Mouse (Mus musculus) midbrain, embryonic 14.5 days (tissue): ENCODE data around the gene Ehf. TPM values are rescaled to one million over a fixed set of nuclear protein-coding genes. Genes with fewer than 3 reads are reported as not detected.

Experiments
- ATAC-seq: fragments of 200-750 bp; cut with Nextera tagmentation; 2 replicates; pipeline ENCODE4 v1.8.0; 2017; ENCODE audit warnings: moderate number of reproducible peaks, moderate library complexity; ENCODE audit not compliant: low FRiP score, low TSS enrichment
- DNase-seq: peaks from one replicate; pipeline ENCODE4 v3.0.0-alpha.2; 2015
- H3K27ac ChIP-seq: fragments of 300-500 bp; sonication (generic); replicated peaks from 2 replicates; pipeline ENCODE4 v1.5.1; 2014; ENCODE audit warnings: mild to moderate bottlenecking, low read depth, low read length, moderate library complexity
- H3K27me3 ChIP-seq: fragments of 300-500 bp; sonication (generic); 2 replicates; pipeline ENCODE4 v1.6.1; 2014; ENCODE audit warnings: low read length, control low read depth, mixed read lengths; ENCODE audit not compliant: control insufficient read depth, insufficient read depth
- H3K36me3 ChIP-seq: fragments of 300-500 bp; sonication (generic); 2 replicates; pipeline ENCODE4 v1.6.1; 2014; ENCODE audit warnings: low read length, control low read depth; ENCODE audit not compliant: control insufficient read depth, insufficient read depth
- H3K4me1 ChIP-seq: fragments of 300-500 bp; sonication (generic); 2 replicates; pipeline ENCODE4 v1.6.1; 2014; ENCODE audit warnings: mild to moderate bottlenecking, antibody characterized with exemption, low read length, control low read depth; ENCODE audit not compliant: control insufficient read depth, insufficient read depth
- H3K4me2 ChIP-seq: fragments of 300-500 bp; sonication (generic); 2 replicates; pipeline ENCODE4 v1.6.1; 2014; ENCODE audit warnings: mild to moderate bottlenecking, low read length, moderate library complexity
- H3K4me3 ChIP-seq: fragments of 300-500 bp; sonication (generic); replicated peaks from 2 replicates; pipeline ENCODE4 v1.5.1; 2014; ENCODE audit warnings: low read depth, low read length
- H3K9ac ChIP-seq: fragments of 300-500 bp; sonication (generic); replicated peaks from 2 replicates; pipeline ENCODE4 v1.6.1; 2014; ENCODE audit warnings: mild to moderate bottlenecking, low read length, moderate library complexity
- H3K9me3 ChIP-seq: fragments of 300-500 bp; sonication (generic); 2 replicates; pipeline ENCODE4 v1.6.1; 2016; ENCODE audit warnings: low read length, control low read depth, mixed read lengths; ENCODE audit not compliant: control insufficient read depth
- WGBS: fragments of 180-500 bp; shearing (Covaris S2); extraction: QIAGEN DNeasy Blood & Tissue Kit; methylation state at CpG from one replicate; pipeline ENCODE4 v1.1.7; 2014; 5-methylcytosine and 5-hydroxymethylcytosine counted together
- polyA plus RNA-seq: library from polyadenylated mRNA; unstranded; fragments of >200 nt; fragmentation: Nextera tagmentation; extraction: Ambion mirVana; gene quantifications from 2 replicates; pipeline ENCODE4 v1.2.1, GENCODE M21; 2014

The Ehf gene
- polyA plus RNA-seq, 1 experiment from 2014 or later, result not detected

DNA sequence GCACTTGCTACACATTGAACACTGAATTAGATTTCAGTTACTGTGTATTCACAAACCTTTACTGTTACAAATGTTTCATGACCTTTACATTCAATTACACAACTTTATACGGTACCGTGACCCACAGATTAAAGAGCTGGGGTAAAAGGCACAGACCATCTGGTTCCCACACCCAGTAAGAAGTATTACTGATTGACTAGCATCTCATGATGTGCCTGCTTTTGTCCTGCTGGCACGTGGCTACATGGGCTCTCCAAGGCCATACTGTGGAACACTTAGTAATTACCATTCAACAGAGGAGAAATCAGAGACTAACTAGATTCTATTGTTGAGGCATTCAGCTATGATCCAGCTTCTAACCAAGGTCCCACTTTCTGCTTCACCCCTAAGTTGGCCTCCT is 32.9 kb upstream of the Ehf start:
- no peaks in the 10 kb centered on the region for H3K36me3 ChIP-seq
- 81% methylated on average over 3 of the region's 3 CpGs for WGBS

DNA sequence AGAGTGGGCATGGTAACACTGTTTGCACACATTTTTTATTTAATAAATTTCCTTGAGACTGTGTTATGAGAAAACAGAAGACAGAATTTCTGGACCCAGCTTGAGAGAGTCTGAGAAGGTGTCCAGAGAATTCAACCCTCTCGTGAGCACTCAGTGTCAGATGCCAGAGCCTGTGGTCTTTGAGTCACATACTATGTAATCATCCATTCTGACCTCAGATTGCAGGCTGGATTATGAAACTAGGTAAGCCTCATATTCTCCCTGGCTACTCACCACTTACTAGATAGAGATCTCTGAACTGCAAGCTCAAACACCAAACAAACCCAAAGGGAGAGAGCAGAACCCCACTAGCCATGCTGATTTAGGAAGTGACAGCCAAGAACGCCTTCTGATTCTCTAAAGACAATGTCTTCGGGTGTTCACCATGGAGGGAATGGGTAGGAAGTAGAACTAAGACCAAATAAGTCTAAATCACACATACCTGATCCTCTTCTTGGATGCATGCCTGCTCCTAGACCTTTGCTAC is 28.7 kb upstream of the Ehf start:
- WGBS, result 85% methylated on average over 3 of the region's 3 CpGs
- no peak overlapping the region for H3K9ac ChIP-seq
- no peaks in the 10 kb centered on the region for H3K9me3 ChIP-seq
- H3K27ac ChIP-seq, result no peak overlapping the region
- ATAC-seq (no peak), DNase-seq (no peak)
- no peaks in the 10 kb centered on the region for H3K36me3 ChIP-seq
- H3K4me2 ChIP-seq, result no peak overlapping the region
- no peak overlapping the region for H3K4me3 ChIP-seq
- H3K27me3 ChIP-seq, result no peaks in the 10 kb centered on the region
- H3K4me1 ChIP-seq, result no peaks in the 10 kb centered on the region

More for the DNA sequence above, 32.9 kb upstream of the Ehf start:
- DNase-seq, result no peak
- H3K4me3 ChIP-seq, result no peak overlapping the region
- H3K4me2 ChIP-seq, result no peak overlapping the region
- no peak overlapping the region for H3K27ac ChIP-seq
- ATAC-seq, result no peak
- H3K4me1 ChIP-seq, result no peaks in the 10 kb centered on the region
- no peaks in the 10 kb centered on the region for H3K9me3 ChIP-seq
- no peaks in the 10 kb centered on the region for H3K27me3 ChIP-seq
- H3K9ac ChIP-seq, result no peak overlapping the region

DNA sequence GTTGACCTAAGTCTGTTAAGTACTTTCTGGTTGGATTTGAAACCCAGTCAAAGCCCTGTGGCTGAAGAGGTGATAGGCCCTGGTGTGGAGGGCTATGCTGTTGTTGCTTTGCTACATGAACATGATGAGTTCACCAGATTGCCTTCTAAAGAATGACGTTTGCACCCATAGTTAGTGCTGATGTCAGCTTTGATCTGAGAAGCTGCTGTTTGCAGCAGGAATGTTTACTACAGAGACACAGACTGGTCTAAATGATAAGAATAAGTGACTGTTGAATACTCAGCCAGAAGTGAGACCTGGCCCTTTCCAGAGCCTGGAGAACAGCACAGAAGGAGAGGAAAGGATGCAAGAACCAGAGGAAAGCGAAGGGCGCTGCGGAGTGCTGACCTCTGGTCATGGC is 25.7 kb upstream of the Ehf start:
- ATAC-seq (no peak), DNase-seq (no peak)
- Histone ChIP-seq H3K36me3 (no peaks in the 10 kb centered on the region), H3K27ac (no peak overlapping the region), H3K4me2 (no peak overlapping the region), H3K9ac (no peak overlapping the region), H3K4me1 (no peaks in the 10 kb centered on the region), H3K9me3 (no peaks in the 10 kb centered on the region), H3K4me3 (no peak overlapping the region), H3K27me3 (no peaks in the 10 kb centered on the region)
- 94% methylated on average over 4 of the region's 4 CpGs for whole genome bisulfite sequencing

DNA sequence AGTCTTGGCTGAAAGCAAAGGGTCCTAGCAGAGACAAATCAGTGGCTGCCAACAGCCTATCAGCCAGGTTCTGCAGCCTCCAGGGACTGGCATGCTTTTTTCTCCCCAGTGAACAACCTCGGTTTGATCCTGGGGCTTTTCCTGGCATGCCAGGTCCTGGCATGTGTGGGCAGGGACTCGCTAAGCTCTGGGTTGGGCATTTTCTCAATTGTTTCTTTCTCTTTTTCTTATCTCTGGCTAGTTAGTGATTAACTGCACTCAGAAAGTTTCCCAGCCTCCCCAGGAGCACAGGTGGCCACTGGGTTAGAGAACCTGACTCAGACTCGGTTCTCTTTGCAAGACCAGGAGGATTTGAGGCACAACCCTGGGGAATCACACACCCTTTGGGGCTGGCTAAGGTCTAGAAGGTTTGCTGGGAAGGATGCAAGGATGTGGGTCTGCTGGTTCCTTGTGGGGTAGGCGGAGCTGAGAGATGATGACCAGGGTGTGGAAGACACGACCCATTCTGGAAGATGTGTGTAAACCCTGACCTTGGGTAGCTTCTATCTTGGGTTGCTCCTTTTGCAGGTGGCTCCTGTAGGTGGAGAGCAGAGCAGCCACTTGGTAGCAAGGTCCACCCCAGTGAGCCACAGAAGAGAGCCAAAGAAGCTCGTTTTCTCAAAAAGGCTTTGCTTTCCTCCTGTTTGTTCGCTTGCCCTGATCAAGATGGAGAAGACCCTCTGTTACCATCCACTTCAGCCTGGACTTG is 22.4 kb upstream of the Ehf start:
- Histone ChIP-seq H3K9ac (no peak overlapping the region), H3K27ac (no peak overlapping the region), H3K4me2 (no peak overlapping the region), H3K27me3 (no peaks in the 10 kb centered on the region), H3K36me3 (no peaks in the 10 kb centered on the region), H3K4me3 (no peak overlapping the region), H3K9me3 (no peaks in the 10 kb centered on the region), H3K4me1 (no peaks in the 10 kb centered on the region)
- ATAC-seq (no peak), DNase-seq (no peak)
- WGBS, result 89% methylated on average over 7 of the region's 7 CpGs

DNA sequence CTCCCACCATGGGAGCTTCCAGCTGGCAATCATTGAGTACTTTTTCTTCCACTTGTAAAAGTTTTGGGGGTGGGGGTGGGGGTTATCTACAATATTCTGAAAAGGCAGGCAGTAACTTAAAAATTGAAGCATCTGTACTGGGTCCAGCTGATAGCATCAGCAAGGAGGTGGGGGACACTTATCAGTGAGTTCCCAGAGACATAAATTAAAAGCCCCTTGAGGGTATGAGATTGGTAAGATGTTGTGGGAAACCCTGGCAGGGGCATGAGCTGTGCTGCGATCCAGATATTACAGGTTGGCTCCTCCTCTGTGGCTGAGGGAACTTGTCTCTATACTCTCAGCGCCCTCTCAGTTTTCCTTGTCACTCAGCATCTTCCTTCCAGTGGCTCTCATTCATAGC is 21.2 kb upstream of the Ehf start:
- Histone ChIP-seq H3K4me3 (no peak overlapping the region), H3K27me3 (no peaks in the 10 kb centered on the region), H3K4me1 (no peaks in the 10 kb centered on the region), H3K9me3 (no peaks in the 10 kb centered on the region), H3K9ac (no peak overlapping the region), H3K4me2 (no peak overlapping the region), H3K27ac (no peak overlapping the region), H3K36me3 (no peaks in the 10 kb centered on the region)
- DNase-seq (no peak), ATAC-seq (no peak)
- WGBS, result 95% methylated on average over 2 of the region's 2 CpGs

DNA sequence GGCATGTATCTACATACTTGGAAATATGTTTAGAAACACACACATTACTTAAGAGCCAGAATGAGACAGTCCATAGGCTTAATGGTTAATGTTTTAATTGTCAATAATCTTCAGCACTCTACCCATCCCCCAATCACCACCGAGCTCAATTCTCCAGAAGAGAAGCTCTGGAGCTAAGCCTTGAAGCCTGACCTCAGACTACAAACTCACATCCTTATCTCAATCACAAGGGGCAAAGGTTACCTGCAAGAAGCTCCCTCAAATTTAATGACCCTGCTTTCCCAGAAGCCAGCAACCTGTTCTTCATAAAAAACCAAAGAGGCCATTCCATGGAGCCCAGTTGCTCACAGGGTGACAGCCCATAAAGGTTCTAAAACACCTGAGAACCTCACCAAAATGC is 19.1 kb upstream of the Ehf start:
- Histone ChIP-seq H3K36me3 (no peaks in the 10 kb centered on the region), H3K9me3 (no peaks in the 10 kb centered on the region), H3K4me3 (no peak overlapping the region), H3K4me2 (no peak overlapping the region), H3K27ac (no peak overlapping the region), H3K9ac (no peak overlapping the region), H3K4me1 (no peaks in the 10 kb centered on the region), H3K27me3 (no peaks in the 10 kb centered on the region)
- DNase-seq (no peak), ATAC-seq (no peak)
- 84% methylated on average over 1 of the region's 1 CpGs for WGBS

DNA sequence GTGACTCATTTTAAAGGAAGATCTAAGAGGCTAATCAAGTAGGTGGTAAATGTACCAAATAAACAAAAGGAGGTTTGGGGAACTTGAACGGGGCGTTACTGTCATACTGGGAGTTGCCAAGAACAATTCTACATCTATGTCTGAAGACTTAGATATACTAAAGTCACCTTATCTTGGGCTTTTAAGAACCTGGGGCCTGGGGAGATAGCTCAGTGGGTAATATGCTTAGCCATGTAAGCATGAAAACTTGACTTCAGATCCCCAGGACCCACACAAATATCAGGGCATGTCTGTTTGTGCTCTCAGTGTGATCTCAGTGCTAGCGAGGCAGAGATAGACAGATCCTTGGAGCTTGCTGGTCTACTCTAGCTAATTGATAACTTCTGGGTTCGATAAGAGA is 18.6 kb upstream of the Ehf start:
- Histone ChIP-seq H3K4me3 (no peak overlapping the region), H3K4me2 (no peak overlapping the region)

DNA sequence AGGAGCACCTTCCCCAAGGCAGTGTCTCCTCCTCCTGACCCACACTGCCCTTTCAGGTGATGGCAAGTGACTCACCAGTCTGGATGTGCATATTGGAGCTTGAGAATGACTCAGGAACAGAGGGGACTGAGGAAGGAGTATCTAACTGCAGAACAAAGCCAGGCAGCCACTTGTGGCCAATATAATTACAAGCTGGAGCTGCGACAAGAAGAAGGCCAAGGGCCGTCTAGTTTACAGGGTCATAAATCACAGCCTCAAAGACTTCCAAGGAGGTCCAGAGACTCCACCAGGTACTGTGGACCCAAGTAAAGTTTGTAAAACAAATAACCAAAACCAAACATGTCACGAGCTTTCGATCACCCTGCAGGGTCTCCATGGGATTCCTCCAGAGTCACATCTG is 10.9 kb upstream of the Ehf start:
- no peak overlapping the region for H3K27ac ChIP-seq
- WGBS, result 95% methylated on average over 4 of the region's 4 CpGs
- no peak overlapping the region for H3K4me3 ChIP-seq
- DNase-seq (no peak), ATAC-seq (no peak)
- H3K36me3 ChIP-seq, result no peaks in the 10 kb centered on the region
- H3K9me3 ChIP-seq, result no peaks in the 10 kb centered on the region
- H3K9ac ChIP-seq, result no peak overlapping the region
- no peaks in the 10 kb centered on the region for H3K4me1 ChIP-seq
- no peaks in the 10 kb centered on the region for H3K27me3 ChIP-seq
- no peak overlapping the region for H3K4me2 ChIP-seq

More for the DNA sequence above, 18.6 kb upstream of the Ehf start:
- H3K9me3 ChIP-seq, result no peaks in the 10 kb centered on the region
- H3K36me3 ChIP-seq, result no peaks in the 10 kb centered on the region
- H3K9ac ChIP-seq, result no peak overlapping the region
- ATAC-seq (no peak), DNase-seq (no peak)
- no peak overlapping the region for H3K27ac ChIP-seq
- no peaks in the 10 kb centered on the region for H3K27me3 ChIP-seq
- H3K4me1 ChIP-seq, result no peaks in the 10 kb centered on the region
- WGBS, result 88% methylated on average over 4 of the region's 4 CpGs

DNA sequence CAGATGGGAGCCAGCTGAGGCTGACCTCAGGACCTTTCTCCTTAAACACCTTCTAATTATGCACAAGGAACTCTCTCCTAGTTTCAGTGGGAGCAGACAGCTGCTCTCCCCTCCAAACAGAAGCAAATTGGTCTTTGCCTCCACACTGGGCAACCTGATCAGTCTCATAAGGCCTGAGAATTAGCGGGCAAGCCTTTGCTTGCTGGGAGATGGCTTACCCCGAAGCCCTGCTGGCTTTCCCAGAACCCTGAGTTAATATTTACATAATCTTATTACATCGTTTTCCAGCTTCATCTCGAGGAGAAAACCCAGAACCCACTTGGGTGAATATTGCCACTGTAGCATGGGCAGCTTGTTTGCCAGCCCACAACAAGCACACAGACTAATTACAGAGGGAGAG is 9.6 kb upstream of the Ehf start:
- WGBS, result 31% methylated on average over 4 of the region's 4 CpGs
- no peak overlapping the region for H3K4me2 ChIP-seq
- no peak overlapping the region for H3K27ac ChIP-seq
- H3K9me3 ChIP-seq, result no peaks in the 10 kb centered on the region
- H3K4me3 ChIP-seq, result no peak overlapping the region
- no peaks in the 10 kb centered on the region for H3K27me3 ChIP-seq
- ATAC-seq (no peak), DNase-seq (no peak)
- H3K36me3 ChIP-seq, result no peaks in the 10 kb centered on the region
- H3K9ac ChIP-seq, result no peak overlapping the region
- no peaks in the 10 kb centered on the region for H3K4me1 ChIP-seq
